Mouse (Mus musculus) thymus, postnatal 36 days (tissue): Measurements from ENCODE around the gene Uts2r.

Experiments
- DNase-seq, 2 experiments: peaks; one replicate each; pipeline ENCODE4 v3.0.0; 2022; ENCODE audit warnings: mixed read lengths in 2 of 2

Uts2r gene

DNA sequence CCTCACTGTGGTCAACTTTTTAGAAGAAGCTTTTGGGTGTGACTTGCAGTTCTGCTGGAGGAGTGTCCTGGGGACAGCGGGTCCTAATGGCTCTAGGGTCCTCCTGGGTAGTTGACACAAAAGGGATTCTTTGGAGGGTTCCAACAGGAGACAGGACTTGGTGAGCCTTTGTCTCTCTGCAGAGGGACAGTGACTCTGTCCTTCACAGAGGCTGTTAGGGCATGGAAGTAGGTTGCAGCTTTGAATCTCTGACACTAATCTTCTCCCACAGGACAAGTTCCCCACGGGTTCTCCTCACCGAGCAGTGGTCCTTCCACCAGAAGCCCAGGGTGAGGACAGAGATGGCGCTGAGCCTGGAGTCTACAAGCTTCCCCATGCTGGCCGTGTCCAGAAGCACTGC, at the start of gene Uts2r:
Uts2r (plus strand) TSS at position 301 of the 400 bp plus-strand sequence.
- no peak for DNase-seq

DNA sequence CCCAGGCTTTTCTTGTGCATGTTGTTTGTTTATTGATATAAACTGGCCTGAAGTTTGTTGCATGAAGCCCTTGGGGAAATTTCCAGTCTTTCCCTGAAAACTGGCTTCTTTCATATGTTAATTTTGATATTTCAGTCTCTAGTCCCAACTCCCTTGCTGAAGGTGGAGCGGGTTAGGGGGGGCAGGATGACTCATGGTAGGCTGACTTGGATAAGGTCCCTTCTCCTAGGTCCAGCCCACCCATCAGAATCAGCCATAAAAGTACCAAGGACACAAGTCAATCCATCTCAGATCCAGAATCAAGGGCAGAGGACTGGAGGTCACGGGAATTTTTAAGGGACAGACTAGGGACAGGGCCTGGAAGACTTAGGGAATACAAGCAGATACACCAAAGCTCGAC, 49.0 kb upstream of the Uts2r start:
- no peak for DNase-seq

DNA sequence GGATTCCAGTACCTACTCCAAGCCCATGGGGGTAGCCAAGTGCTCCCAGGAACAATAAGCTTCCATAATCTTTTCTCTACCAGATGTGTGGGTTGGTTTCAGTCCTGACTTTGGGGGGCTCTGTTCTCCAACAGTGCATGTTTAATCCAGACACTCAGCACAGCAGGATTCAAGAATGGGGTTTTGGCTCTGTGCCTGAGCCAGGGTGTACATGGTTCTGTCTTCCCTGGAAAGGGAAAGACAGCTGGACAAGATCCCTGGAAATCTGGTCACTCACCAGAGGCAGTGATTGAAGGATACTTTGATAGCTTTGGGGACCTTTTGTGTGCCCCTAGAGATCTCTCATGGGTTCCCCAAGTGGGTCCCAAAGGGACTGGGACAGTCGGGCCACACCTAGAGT, 48.5 kb upstream of the Uts2r start:
- no peak for DNase-seq

DNA sequence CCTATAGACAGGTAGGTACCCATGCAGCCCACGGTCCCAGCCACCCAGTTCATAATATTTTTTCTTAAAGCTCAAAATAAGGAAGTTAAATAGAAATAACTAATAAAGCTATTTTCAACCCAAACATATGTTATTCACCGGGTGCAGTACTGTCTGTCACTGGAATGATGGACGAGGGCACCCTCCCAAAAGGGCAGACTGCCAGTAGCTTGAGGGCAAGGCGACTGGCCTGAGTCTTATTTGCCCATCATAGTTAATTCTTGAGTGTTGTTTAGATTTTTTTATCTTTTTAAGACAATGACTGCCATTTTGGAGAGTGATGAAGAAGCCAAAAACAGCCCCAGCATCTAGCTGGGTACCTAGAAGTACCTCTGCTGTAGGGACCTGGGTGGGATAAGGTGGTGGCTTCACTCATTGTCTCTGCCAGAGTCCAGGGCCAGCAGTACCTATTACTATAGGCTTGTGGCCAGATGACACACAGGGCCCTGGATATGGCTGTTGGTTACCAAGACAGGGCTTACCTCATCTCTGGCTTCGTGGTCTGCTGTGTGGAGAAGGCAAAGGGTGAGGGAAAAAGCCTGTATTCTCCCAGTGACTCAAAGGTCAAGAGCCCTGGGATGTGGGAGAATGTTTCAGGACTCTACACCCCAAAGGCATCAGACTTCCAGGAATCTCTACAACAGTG, 47.8 kb upstream of the Uts2r start:
- DNase-seq, result no peak

DNA sequence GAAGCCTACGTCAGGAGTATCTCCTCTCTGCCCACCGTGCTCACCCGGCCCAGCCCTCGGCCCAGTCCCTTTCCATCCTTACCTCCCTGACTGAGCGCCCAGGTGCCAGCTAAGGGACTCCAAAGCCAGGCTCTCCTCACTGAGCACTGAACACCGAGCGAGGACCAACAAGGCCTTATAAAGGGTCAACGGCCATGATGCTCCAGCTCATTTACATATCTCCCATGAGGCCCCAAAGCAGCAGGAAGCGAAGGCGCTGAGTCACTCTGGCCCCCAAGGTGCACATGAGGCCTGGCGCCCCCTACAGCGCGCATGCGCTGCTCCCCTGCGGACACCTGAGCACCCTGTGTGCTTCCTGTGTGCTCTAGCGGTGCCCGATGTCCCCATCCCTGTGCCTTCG, 42.0 kb upstream of the Uts2r start:
- peak in 1 of 2 experiments; percentile 20 for DNase-seq

DNA sequence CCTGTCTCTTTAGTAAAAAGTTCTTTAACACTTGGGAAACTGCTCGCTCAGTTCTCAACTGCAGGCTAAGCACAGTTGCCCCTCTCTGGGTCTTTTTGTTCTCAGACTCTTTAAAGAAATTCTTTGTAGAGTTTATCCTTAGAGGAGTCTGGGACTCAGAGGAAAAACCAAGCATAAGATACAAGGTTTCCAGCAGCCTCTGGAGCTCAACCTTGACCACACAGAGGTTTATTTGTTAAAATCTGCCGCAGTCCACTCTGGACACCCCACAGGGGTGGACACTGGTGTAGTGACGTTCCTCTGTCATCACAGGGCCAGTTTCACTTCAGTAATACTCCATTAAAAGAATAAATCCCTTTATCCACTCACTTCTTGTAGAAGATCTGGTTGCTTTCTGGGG, 41.5 kb upstream of the Uts2r start, which contains the start of gene Tex19.2:
Tex19.2 (minus strand) TSS at position 101 of the 400 bp plus-strand sequence.
- DNase-seq, result no peak

DNA sequence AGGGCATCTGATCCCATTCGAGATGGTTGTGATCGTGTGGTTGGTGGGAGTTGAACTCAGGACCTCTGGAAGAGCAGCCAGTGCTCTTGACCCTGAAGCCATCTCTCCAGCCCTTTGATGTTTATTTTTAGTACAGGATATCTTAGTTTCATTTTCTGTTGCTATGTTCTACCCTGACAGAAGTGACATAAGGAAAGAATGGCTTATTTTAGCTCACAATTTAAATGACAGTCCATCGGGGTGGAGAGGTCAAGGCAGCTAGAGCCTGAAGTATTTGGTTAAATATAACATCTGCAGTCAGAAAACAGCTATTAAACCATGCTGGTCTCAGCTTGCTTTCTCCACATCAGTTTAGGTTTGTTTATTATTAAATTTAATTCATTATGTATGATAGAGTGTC, 38.9 kb upstream of the Uts2r start:
- DNase-seq, result no peak

DNA sequence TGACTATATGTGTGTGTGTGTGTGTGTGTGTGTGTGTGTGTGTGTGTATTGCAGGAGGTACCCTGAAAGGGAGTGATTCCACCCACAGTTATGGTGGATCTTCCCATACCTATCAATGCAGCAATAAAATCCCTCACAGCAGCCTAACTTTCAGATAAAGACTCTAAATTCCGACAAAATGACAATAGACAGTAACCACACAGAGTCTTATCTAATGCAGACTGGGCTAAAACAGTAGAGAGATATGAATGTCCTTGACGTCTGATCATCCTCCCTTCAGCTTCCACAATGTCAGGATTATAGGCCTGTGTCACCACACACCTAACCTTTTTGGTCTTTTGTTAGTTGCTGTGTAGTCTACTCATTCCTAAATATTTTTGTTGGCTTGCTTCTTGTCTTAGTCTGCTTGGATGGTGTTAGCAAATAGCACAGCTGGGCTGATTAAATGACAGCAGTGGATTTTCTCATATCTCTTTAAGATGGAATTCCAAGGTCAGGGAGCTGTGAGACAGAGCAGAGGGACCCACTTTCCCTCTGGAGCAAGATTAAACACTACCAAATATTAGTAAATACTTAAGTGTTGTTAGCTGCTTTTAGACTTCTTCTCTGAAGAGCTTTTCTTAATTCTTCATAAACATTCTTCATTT, 37.9 kb upstream of the Uts2r start:
- DNase-seq, result no peak

DNA sequence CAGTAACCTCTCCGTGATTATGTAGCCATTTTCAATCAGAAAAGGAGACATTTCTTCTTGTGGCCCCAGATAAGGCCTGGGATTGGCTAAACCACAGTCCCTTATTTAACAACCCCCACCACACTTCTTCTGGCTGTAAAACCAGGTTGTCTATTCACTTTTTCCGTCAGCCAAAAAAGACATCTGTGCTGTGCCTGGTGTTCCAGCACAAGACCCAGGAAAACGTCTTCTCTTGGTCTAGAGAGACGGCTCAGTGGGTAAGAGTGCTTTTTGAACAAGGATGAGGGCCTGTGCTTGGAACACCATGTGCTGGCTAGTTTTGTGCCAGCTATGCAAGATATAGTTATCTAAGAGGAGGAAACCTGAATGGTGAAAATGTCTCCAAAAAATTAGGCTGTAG, 36.6 kb upstream of the Uts2r start:
- no peak for DNase-seq

DNA sequence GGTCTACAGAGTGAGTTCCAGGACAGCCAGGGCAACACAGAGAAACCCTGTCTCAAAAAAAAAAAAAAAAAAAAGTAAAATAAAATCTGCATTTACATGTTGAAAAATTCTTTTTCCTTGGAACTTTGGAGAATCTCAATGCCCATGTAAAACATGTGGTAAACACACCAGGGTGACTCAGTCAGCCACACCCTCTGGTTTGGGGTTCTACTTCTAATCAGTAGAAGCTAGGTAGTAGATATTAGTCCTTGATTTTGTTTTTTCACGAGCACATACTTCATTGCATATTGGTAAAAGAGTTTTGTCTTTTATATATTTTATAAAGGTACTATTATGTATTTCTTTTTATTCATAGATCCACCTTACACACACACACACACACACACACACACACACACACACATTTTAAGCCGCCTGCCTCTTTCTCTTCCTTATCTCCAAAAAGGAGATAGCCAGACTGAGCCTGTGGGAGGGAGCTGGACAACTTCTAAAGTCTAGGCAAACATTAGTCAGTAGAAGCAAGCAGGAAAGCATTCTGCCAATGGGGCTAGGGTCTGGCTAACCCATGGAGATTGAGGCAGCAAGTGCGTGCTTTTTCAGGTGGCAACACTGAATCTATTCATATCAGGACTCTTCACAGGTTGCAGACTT, 34.4 kb upstream of the Uts2r start:
- DNase-seq, result no peak

DNA sequence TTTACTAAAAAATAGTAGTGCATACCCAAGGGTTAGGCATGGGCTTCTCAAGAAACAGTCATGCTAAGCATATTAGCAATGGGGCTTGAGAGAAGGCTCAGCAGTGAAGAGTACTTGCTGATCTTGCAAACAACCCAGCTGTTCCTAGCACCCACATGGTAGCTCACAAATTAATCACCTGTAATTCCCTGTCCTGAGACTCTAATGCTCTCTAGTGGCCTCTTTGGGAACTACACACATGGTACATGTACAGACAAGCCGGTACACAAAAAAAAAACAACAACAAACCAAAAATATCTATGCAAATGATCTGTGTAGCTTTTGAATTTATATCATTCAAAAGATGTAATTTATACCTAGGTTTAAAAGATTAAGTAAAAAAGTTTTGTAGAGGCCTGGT, 33.7 kb upstream of the Uts2r start:
- DNase-seq, result no peak

DNA sequence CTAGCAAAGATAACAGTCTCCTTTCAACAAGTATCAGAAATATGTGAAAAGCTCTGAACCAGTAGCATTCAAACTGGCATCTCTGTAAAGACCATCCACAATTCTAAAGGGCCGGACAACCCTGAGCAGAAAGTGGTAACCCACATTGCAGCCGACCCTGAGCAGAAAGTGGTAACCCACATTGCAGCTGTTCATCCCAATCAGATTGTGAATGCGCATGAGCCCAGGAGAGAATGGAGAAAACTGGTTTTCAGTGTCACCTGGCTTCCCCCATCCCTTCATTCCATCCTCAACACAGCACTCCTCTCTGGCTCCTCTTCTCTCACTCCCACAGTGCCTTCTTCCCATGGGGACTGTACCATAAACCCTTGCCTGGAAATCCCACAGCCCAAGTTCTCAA, 32.6 kb upstream of the Uts2r start:
- no peak for DNase-seq

DNA sequence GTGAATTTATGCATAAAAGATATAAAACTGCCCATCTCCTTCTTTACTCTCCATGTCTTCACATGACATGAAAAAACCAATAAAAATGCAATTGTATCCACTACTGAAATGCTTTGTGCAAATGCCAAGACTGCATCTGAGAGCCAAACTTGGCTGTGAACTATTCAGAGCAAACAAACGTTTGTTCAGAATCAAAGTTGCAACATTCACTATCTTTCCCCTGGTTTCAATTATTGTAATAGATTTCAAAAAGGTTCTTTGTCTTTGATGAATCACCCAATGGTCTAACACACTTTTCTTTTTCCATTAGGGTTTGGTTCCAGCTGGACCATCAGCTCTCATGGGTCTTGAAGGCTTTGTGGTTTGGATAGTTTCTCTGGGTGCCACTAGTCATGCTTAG, 30.5 kb upstream of the Uts2r start:
- no peak for DNase-seq

DNA sequence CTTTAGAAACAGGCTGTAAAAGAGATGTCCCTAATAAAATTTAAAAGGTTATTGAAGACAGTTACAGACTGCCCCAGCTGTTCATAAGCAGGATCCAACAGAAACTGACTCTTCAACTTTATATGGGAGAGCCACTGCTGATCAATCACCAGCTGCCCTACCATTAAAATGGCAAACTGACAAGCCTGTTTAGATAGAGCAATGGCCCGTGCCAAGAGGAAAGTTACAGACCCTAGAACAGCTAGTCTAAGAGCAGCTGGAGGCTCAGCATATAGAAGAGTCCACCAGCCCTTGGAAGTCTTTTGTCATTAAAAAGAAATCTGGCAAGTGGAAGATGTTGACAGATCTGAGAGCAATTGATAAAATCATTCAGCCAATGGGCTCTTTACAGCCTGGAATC, 25.5 kb upstream of the Uts2r start:
- no peak for DNase-seq

DNA sequence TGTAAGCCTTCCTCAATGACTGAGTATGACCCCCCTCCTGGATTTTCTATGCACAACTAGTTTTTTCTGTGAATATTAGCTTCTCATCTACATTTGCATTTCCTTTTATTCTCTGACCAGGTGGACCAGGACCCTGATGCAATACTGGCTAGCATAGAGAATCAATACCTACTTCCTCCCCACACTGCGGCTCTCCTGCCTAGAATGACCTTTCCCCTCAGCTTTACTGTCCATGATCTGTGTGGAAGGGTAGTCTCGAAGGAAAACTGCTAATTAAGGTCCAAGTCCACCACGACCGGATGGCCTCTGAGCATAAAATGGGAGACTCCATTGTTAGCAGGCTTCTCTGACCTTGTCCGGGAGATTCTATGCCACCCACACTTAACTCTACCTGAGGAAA, 22.4 kb upstream of the Uts2r start:
- no peak for DNase-seq

DNA sequence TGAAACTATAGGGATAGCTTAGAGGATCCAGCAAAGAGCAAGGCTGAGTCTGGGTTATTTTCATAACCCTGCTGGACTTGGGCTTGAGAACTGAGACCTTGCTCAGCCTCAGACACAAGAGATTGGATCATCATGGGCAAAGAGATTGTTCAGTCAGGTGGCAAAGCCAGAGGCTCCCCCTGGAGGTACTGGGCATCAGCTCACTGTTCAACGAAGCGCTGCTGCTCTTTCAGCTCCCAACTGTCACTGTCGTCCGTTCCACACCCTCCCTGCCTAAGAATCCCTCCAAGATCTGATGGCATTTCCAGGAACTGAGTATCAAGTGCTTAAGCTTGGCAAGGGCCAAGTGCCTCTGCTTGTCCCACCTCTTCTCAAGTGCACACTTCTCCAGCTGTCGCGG, 21.3 kb upstream of the Uts2r start:
- DNase-seq, result no peak

DNA sequence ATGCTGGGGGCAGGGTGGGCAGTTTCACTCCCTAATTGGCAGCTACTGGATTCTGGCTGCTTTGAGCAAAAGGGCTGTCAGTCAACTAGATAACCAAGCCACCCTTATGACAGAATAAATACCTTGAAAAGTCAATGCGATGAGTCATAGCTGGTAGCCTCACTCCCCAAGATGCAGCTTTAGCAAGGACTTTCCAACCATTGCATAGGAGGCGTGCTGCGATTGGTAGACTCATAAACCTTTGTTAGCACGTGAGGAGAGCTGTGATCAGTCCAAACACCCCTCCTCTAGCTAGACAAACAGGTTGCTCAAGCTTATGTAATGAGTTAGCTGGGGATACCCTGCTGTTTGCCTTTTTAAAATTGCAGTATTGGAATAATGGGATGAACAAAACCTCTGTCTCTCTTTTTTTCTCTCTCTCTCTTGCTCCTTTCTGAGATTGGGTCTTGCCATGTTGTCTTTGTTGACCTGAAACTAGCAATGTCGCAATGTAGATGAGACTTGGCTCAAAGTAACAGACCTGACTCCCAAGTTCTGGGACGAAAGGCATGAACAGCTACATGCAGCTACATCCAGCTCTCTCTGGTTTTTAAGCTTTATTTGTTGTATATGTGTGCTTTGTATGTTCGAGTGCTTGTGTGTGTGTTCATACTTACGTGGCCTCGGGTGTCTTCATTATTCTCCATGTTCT, 16.6 kb upstream of the Uts2r start:
- no peak for DNase-seq

DNA sequence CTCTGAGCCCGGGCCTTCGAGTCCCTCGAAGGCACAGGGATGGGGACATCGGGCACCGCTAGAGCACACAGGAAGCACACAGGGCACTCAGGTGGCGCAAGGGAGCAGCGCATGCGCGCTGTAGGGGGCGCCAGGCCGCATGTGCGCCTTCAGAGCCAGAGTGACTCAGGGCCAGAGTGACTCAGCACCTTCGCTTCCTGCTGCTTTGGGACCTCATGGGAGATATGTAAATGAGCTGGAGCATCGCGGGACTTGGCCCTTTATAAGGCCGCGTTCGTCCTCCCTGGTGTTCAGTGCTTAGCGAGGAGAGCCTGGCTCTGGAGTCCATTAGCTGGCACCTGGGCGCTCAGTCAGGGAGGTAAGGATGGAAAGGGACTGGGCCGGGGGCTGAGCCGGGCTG, 14.2 kb upstream of the Uts2r start, which contains the start of gene Tex19.1:
Tex19.1 (plus strand) TSS at position 279 of the 400 bp plus-strand sequence.
- DNase-seq, result no peak

DNA sequence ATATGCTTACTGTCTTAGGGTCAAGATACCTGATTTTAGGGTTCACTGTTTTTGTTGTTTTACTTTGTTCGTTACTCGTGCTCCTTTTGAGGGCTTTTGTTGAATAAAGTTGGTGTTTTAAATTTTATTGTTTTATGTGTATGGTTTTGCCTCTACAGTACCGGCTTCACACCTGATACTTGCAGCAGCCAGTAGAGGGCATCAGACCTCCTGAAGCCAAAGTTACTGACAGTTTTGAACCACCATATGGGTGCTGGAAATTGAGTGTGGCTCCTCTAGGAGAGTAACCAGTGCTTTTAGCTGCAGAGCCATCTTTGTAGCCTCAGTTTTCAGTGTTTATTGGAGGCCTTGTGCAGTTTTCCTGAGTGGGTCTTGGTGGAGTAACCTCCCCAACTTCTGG, 11.9 kb upstream of the Uts2r start:
- DNase-seq, result no peak

DNA sequence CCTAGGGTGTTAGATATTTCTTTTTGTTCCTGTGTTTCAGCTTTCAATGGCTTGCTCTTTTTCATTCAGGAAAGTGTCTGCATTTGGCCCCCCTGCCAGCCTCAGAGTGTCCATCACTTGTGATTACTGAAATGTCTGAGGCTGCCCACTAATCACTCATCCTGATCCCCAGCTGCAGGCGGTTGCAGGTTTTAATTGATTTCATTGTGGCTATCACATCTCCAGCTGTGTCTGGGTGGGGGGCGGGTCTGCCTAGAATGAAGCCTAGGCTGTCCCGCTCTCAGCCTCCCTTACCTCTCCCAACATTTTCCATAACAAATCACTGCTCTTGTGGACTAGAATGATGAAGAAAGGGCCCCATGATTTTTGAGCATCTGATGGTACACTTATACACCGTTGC, 5.9 kb upstream of the Uts2r start:
- no peak for DNase-seq

DNA sequence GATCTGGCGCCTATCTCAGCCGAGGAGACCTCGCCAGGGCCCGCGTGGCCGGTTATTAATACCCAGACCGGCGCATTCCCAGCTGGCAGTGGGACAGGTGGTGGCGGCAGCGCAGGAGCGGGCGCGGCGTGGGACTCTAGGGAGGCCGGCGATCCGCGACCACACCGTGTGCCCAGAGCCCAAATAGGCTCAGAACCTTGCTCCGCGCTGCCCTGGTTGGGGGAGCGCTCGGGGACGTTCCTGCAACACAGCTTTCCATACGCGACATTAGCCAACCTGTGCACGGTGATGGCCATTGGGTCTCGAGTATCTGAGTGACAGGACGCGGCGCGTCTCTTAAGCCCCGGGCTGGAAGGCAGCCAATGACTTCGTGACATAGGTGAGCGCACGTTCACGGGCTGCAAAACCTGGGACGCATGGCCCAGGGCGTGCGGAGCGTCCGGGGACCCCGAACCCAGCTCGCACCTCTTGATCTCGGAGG, 3.6 kb upstream of the Uts2r start:
- DNase-seq, result no peak

DNA sequence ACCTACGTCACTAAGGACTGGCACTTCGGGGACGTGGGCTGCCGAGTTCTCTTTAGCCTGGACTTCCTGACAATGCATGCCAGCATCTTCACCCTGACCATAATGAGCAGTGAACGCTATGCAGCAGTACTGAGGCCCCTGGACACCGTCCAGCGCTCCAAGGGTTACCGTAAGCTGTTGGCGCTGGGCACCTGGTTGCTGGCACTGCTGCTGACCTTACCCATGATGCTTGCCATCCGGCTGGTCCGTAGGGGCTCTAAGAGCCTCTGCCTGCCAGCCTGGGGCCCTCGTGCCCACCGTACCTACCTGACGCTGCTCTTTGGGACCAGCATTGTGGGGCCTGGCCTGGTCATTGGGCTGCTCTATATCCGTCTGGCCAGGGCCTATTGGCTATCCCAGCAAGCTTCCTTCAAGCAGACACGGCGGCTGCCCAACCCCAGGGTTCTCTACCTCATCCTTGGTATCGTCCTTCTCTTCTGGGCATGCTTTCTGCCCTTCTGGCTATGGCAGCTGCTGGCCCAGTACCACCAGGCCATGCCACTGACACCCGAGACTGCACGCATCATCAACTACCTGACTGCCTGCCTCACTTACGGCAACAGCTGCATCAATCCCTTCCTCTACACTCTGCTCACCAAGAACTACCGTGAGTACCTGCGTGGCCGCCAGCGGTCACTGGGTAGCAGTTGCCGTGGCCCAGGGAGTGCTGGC, 720 bp downstream of the Uts2r start:
- no peak for DNase-seq

DNA sequence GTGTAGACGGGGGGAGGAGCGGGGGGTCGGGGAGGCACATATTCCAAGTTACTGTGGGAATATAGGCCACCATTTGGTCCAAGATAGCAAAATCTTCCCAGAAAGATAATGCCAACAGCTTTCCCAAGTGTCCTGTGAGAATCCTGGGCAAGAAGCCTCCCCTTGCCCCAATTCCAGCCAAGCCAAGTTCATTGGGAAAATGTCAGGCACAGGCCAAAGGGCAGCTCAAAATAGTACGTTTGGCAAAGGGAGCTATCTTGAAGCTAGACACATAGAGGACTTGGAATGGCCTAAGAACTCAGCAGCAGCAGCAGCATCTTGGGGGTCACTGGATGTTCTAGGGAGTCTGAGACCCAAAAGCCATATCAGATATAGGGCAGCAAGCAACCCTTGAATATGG, 3.7 kb downstream of the Uts2r start:
- no peak for DNase-seq
